Mouse (Mus musculus) megakaryocyte, embryonic 14.5 days (primary cell): ENCODE measurements around the gene Snrpf.

Experiments used
- FLI1 ChIP-seq: IDR thresholded peaks from 2 replicates; pipeline ENCODE4 v1.6.1; 2012; ENCODE audit warnings: low read length, inconsistent platforms, mixed read lengths
- GATA1 ChIP-seq: IDR thresholded peaks from 3 replicates; pipeline ENCODE4 v1.6.1; 2012; ENCODE audit warnings: mixed read lengths, low read length, inconsistent platforms, borderline replicate concordance

DNA sequence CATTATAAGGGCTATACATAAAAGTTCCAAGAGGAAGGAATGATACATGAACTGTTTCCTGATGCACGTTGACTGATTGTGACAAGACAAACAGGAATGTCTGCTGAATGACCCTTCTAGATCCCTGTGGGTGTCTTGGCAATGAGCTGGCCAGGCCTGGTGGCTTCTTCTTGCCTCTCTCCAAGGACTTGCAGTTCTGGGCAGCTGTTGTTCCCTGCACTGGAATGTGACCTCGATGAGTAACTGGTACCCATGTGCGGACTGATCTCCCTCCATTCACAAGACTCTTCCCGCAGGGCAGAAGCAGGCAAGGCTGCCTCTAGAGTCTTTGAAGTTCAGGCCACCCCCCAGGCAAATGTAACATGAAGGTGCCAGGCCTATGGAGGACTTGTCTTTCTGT lies 6.3 kb upstream of the Snrpf start:
- TF ChIP-seq FLI1 (no peak), GATA1 (no peak)
